Mouse (Mus musculus): ENCODE data around the gene Chn1. TPM values are rescaled to one million over a fixed set of nuclear protein-coding genes. Genes with fewer than 3 reads are reported as not detected.
A peak's percentile ranks its signal among the peaks of the same experiment; 100 is the strongest.

Chn1 gene
- polyA plus RNA-seq, 1 experiment, result 20.0 TPM

DNA sequence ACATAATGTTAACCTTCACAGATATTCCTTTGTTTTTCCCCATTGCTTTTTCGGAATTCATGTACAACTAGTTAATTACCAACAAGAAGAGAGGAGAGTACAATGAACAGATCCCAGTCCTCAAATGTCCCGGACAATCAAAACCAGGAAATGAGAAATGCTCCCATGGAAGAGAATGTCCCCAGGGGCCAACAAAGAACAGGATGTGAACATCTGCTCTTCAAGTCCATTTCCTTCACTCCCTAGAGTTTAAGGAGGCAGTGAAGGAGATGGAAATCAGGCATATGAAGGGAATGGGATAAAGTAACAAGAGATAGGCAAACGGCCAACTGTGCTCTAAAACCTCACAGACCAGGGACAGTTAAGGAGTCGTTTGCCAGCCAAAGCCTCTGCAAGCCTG lies 53.3 kb downstream of the Chn1 start:
- TF ChIP-seq USF1 (IDR thresholded peaks at IDR 0.05; ENCODE audit: low read depth), result no peak
- TF ChIP-seq MYOD1 (IDR thresholded peaks at IDR 0.05; ENCODE audit: control insufficient read depth, insufficient read length, low read depth), result peak; percentile 46
- no peak overlapping the region for H3K4me3 ChIP-seq (ENCODE audit: insufficient read depth, poor library complexity, severe bottlenecking)
- no peaks in the 10 kb centered on the region for H3K79me3 ChIP-seq (ENCODE audit: low read depth)
- H3K36me3 ChIP-seq (ENCODE audit: control insufficient read depth, insufficient read depth), result no peaks in the 10 kb centered on the region
- no peaks in the 10 kb centered on the region for H3K27me3 ChIP-seq (ENCODE audit: control insufficient read depth, insufficient read depth, insufficient read length)
- no peaks in the 10 kb centered on the region for H3K79me2 ChIP-seq (ENCODE audit: control insufficient read depth, insufficient read depth)
- H3ac ChIP-seq (ENCODE audit: control insufficient read depth, insufficient read length, low read depth), result no peak overlapping the region

DNA sequence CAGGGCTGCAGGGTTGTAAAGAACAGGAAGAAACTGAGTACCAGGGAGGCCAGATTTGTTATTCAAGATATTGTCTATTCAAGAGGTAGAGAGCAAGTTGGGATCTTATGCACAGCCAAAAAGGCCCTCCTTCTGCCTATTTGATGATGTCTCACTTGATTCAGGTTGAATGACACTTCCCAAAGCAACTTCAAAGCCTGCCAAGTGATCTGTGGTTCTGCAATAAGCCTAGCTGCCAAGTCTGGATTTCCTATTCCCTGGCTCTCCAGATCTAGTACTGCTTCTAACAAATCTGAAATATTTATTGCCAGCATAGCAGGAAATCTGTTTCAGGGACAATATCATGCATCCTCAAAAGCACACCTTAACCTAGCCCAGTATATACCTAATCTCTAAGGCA lies 62.7 kb downstream of the Chn1 start:
- Histone ChIP-seq H3K27me3 (ENCODE audit: control insufficient read depth, insufficient read depth, insufficient read length) (no peaks in the 10 kb centered on the region), H3K4me3 (ENCODE audit: insufficient read depth, poor library complexity, severe bottlenecking) (no peak overlapping the region), H3K79me2 (ENCODE audit: control insufficient read depth, insufficient read depth) (no peaks in the 10 kb centered on the region), H3K79me3 (ENCODE audit: low read depth) (no peaks in the 10 kb centered on the region), H3K36me3 (ENCODE audit: control insufficient read depth, insufficient read depth) (no peaks in the 10 kb centered on the region), H3ac (ENCODE audit: control insufficient read depth, insufficient read length, low read depth) (no peak overlapping the region)
- no peak for TF ChIP-seq MAX (IDR thresholded peaks at IDR 0.05)
- TF ChIP-seq MYOD1 (IDR thresholded peaks at IDR 0.05; ENCODE audit: control insufficient read depth, insufficient read length, low read depth), result no peak
- TF ChIP-seq CTCF (IDR thresholded peaks at IDR 0.05; ENCODE audit: control insufficient read depth, insufficient read depth, insufficient read length), result no peak
- no peak for TF ChIP-seq MYOG (IDR thresholded peaks at IDR 0.05; ENCODE audit: control insufficient read depth, extremely low read depth, insufficient read length)
- no peak for TF ChIP-seq USF1 (IDR thresholded peaks at IDR 0.05; ENCODE audit: low read depth)
- no peak for TF ChIP-seq CEBPB (IDR thresholded peaks at IDR 0.05; ENCODE audit: low read depth)
- no peak for TF ChIP-seq FOSL1 (IDR thresholded peaks at IDR 0.05; ENCODE audit: insufficient read depth, low read length, poor library complexity, severe bottlenecking)

DNA sequence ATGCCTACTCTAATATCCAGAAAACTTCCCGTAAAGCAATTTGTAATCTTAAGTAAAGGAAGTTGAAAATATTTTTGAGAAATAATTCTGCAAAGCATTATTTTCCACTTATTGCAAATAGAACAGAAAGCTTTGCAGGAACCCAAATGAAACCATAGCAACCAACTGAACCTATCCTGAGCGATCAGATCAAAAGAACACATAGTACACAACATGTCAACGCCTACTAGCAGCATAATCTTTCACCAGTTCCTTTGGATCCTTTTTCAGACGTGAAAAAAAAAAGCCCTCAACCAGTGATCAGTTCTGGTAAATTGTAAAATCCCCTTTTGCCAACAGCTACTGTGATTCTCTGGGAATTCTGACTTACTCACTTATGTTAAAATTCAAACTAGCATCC lies 82.1 kb downstream of the Chn1 start:
- Histone ChIP-seq H3K27me3 (ENCODE audit: control insufficient read depth, insufficient read depth, insufficient read length) (no peaks in the 10 kb centered on the region), H3ac (ENCODE audit: control insufficient read depth, insufficient read length, low read depth) (no peak overlapping the region), H3K79me2 (ENCODE audit: control insufficient read depth, insufficient read depth) (no peaks in the 10 kb centered on the region), H3K4me3 (ENCODE audit: insufficient read depth, poor library complexity, severe bottlenecking) (no peak overlapping the region), H3K36me3 (ENCODE audit: control insufficient read depth, insufficient read depth) (no peaks in the 10 kb centered on the region), H3K79me3 (ENCODE audit: low read depth) (no peaks in the 10 kb centered on the region)
- no peak for TF ChIP-seq CTCF (IDR thresholded peaks at IDR 0.05; ENCODE audit: control insufficient read depth, insufficient read depth, insufficient read length)
- TF ChIP-seq MYOD1 (IDR thresholded peaks at IDR 0.05; ENCODE audit: control insufficient read depth, insufficient read length, low read depth), result no peak
- no peak for TF ChIP-seq FOSL1 (IDR thresholded peaks at IDR 0.05; ENCODE audit: insufficient read depth, low read length, poor library complexity, severe bottlenecking)
- no peak for TF ChIP-seq MYOG (IDR thresholded peaks at IDR 0.05; ENCODE audit: control insufficient read depth, extremely low read depth, insufficient read length)
- no peak for TF ChIP-seq USF1 (IDR thresholded peaks at IDR 0.05; ENCODE audit: low read depth)
- TF ChIP-seq MAX (IDR thresholded peaks at IDR 0.05), result no peak
- no peak for TF ChIP-seq CEBPB (IDR thresholded peaks at IDR 0.05; ENCODE audit: low read depth)

DNA sequence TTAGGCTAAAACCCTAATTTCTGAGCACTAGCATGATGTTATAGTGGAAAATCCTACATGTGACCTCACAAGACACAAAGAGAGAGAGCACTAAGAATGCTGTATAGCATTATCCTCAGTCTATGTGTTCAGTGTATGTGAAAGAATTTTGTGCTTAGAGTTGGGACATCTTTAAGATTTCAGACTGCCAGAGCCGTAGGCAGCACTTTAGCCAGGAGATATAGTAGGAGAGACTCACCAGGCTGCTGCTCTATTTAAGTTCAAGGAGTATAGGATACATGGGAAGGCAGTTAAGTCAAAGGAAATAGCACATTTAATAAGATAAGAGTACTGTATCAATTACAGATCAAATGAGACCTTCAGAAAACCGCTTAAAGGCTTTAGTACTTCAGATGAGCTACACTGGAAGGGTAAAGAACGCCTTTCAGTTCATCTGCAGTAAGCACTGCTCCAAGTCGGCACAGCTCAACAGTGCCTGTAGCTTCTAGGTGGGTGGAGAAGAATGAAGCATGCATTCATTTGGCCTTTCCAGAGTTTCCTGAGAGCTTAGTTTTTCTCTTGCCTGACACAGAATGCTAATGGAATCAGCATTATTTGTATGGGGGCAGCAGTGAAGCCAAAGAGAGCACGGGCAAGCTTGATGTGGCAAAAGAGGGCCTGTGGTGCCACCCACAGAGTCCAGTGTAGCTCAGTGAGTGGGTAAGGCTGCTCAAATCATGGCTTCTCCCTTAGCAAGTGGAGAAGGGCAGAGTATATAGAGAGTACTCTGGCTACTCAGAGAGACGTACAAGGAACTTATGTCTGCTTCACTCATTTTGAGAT lies 84.2 kb downstream of the Chn1 start:
- H3K79me3 ChIP-seq (ENCODE audit: low read depth), result no peaks in the 10 kb centered on the region
- TF ChIP-seq MYOD1 (IDR thresholded peaks at IDR 0.05; ENCODE audit: control insufficient read depth, insufficient read length, low read depth) (no peak), CEBPB (IDR thresholded peaks at IDR 0.05; ENCODE audit: low read depth) (no peak), MAX (IDR thresholded peaks at IDR 0.05) (no peak), FOSL1 (IDR thresholded peaks at IDR 0.05; ENCODE audit: insufficient read depth, low read length, poor library complexity, severe bottlenecking) (no peak), MYOG (IDR thresholded peaks at IDR 0.05; ENCODE audit: control insufficient read depth, extremely low read depth, insufficient read length) (no peak)
- H3K36me3 ChIP-seq (ENCODE audit: control insufficient read depth, insufficient read depth), result no peaks in the 10 kb centered on the region
- no peak overlapping the region for H3K4me3 ChIP-seq (ENCODE audit: insufficient read depth, poor library complexity, severe bottlenecking)
- no peaks in the 10 kb centered on the region for H3K27me3 ChIP-seq (ENCODE audit: control insufficient read depth, insufficient read depth, insufficient read length)
- H3K79me2 ChIP-seq (ENCODE audit: control insufficient read depth, insufficient read depth), result no peaks in the 10 kb centered on the region
- no peak overlapping the region for H3ac ChIP-seq (ENCODE audit: control insufficient read depth, insufficient read length, low read depth)

DNA sequence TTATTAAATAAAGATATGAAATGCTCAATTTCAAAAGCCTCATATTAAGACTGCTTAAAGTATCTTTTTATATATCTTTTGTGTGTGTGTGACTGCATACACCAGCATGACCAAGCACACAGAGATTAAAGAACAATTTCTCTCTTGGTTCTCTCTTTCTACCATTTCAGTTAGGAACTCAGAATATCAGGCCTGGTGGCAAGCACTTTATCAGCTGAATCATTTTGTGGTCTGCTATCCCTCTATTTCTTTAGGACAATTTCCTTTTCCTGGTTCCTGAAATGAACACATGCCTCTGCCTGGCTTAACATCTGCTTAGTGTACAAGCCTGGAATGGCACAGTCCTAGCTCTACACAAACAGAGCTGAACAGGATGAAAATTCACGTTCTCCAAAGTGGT lies 92.6 kb downstream of the Chn1 start:
- no peaks in the 10 kb centered on the region for H3K79me2 ChIP-seq (ENCODE audit: control insufficient read depth, insufficient read depth)
- H3ac ChIP-seq (ENCODE audit: control insufficient read depth, insufficient read length, low read depth), result no peak overlapping the region
- no peaks in the 10 kb centered on the region for H3K79me3 ChIP-seq (ENCODE audit: low read depth)
- H3K27me3 ChIP-seq (ENCODE audit: control insufficient read depth, insufficient read depth, insufficient read length), result no peaks in the 10 kb centered on the region
- H3K36me3 ChIP-seq (ENCODE audit: control insufficient read depth, insufficient read depth), result no peaks in the 10 kb centered on the region
- TF ChIP-seq USF1 (IDR thresholded peaks at IDR 0.05; ENCODE audit: low read depth) (no peak), CTCF (IDR thresholded peaks at IDR 0.05; ENCODE audit: control insufficient read depth, insufficient read depth, insufficient read length) (no peak), FOSL1 (IDR thresholded peaks at IDR 0.05; ENCODE audit: insufficient read depth, low read length, poor library complexity, severe bottlenecking) (no peak), CEBPB (IDR thresholded peaks at IDR 0.05; ENCODE audit: low read depth) (no peak), MYOG (IDR thresholded peaks at IDR 0.05; ENCODE audit: control insufficient read depth, extremely low read depth, insufficient read length) (no peak), MYOD1 (IDR thresholded peaks at IDR 0.05; ENCODE audit: control insufficient read depth, insufficient read length, low read depth) (no peak), MAX (IDR thresholded peaks at IDR 0.05) (no peak)
- H3K4me3 ChIP-seq (ENCODE audit: insufficient read depth, poor library complexity, severe bottlenecking), result no peak overlapping the region
